Mouse (Mus musculus) C2C12 (cell line): ENCODE measurements around the gene Pip4p1. TPM values are rescaled to one million over a fixed set of nuclear protein-coding genes. Genes with fewer than 3 reads are reported as not detected.
"Not testable (repeated sequence)": the region's sequence is repeated elsewhere in the genome, so short reads cannot be mapped to it uniquely, and the experiment has no call there.

Experiments used
- H3K27me3 ChIP-seq: one replicate; pipeline ENCODE4 v1.6.1; 2011; ENCODE audit not compliant: control insufficient read depth, insufficient read depth, insufficient read length
- H3K36me3 ChIP-seq: one replicate; pipeline ENCODE4 v1.6.1; 2011; ENCODE audit not compliant: control insufficient read depth, insufficient read depth
- H3K4me3 ChIP-seq: one replicate; pipeline ENCODE4 v1.5.1; 2011; ENCODE audit warnings: mild to moderate bottlenecking, control low read depth; ENCODE audit not compliant: poor library complexity, insufficient read depth, severe bottlenecking
- H3K79me2 ChIP-seq: one replicate; pipeline ENCODE4 v1.6.1; 2011; ENCODE audit not compliant: control insufficient read depth, insufficient read depth
- H3K79me3 ChIP-seq: one replicate; pipeline ENCODE4 v1.6.1; 2011; ENCODE audit warnings: low read depth, control low read depth
- H3ac ChIP-seq: one replicate; pipeline ENCODE3; 2011; ENCODE audit warnings: low read depth; ENCODE audit not compliant: control insufficient read depth, insufficient read length
- CEBPB ChIP-seq: IDR thresholded peaks from one replicate; pipeline ENCODE4 v1.6.1; 2011; ENCODE audit warnings: low read depth, mild to moderate bottlenecking, control low read depth, moderate library complexity
- CTCF ChIP-seq: IDR thresholded peaks from one replicate; pipeline ENCODE4 v1.5.1; 2011; ENCODE audit not compliant: control insufficient read depth, insufficient read depth, insufficient read length
- FOSL1 ChIP-seq: IDR thresholded peaks from one replicate; pipeline ENCODE4 v1.8.0; 2011; ENCODE audit warnings: mild to moderate bottlenecking, low read length; ENCODE audit not compliant: poor library complexity, insufficient read depth, severe bottlenecking
- MAX ChIP-seq: IDR thresholded peaks from one replicate; pipeline ENCODE4 v1.6.1; 2011; ENCODE audit warnings: mild to moderate bottlenecking, control low read depth
- MYOD1 ChIP-seq: IDR thresholded peaks from one replicate; pipeline ENCODE4 v1.6.1; 2011; ENCODE audit warnings: low read depth; ENCODE audit not compliant: control insufficient read depth, insufficient read length
- MYOG ChIP-seq: IDR thresholded peaks from one replicate; pipeline ENCODE4 v1.6.1; 2011; ENCODE audit not compliant: control insufficient read depth, insufficient read length; ENCODE audit errors: extremely low read depth
- USF1 ChIP-seq: IDR thresholded peaks from one replicate; pipeline ENCODE4 v1.6.1; 2011; ENCODE audit warnings: low read depth, mild to moderate bottlenecking, control low read depth, moderate library complexity
- polyA plus RNA-seq: library from polyadenylated mRNA; unstranded; fragments of >200 nt; fragmentation: generic; extraction: Trizol; gene quantifications from one replicate; pipeline ENCODE4 v1.2.1, GENCODE M21; 2012; ENCODE audit warnings: missing spikeins

Pip4p1 gene
- polyA plus RNA-seq, 1 experiment = 93.6 TPM

GRCm38 (mm10) chr14:50970822-50971221, 40.2 kb upstream of the Pip4p1 start:
- H3K4me3 ChIP-seq = no peak overlapping the region
- no peaks in the 10 kb centered on the region for H3K27me3 ChIP-seq
- no peak overlapping the region for H3ac ChIP-seq
- H3K79me3 ChIP-seq = no peaks in the 10 kb centered on the region
- no peak for TF ChIP-seq USF1
- no peaks in the 10 kb centered on the region for H3K79me2 ChIP-seq
- no peaks in the 10 kb centered on the region for H3K36me3 ChIP-seq

DNA sequence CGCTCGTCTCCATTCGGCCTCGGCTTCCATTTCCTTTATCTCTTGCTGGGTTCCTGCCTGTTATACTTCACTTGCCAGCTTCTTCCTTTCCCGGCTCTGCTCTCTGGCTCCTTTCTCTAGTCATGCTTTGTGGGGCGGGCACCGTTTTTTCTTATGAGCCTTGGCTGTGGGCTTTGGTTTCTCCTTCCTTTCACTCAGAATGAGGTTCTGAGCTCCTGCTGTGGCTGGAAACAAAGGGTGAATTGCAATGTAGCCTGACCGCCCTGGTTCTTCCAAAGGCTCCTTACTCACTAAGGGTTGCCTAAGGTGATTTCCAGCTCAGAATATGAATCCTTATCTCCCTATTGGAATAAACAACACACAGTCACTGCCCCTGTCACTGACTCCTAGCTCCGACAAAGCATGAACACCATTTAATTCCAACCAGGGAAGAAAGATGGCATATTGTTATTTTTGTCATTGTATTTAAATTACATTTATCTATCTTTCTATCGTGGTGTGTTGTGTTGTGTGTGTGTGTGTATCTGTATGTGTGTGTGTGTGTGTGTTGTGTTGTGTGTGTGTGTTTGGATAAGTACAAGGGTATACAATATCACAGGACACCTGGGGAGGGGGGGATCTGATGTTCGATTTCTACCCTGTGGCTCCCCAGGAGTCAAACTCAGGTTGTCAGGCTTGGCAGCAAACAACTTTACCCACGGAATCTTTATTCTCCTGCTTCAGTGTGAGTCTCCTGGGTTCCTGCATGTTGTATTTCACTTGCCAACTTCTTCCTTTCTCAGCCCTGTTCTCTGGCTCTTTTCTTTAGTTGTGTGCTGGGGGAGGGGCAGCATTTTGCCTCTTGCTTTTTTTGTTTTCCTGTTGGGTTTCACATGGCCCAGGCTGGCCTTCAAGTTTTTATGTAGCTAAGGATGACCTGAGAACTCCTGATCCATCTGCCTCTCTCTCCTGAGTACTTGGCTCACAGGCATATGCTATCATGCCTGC, 39.2 kb upstream of the Pip4p1 start:
- no peaks in the 10 kb centered on the region for H3K27me3 ChIP-seq
- TF ChIP-seq FOSL1 (no peak), USF1 (no peak), CTCF (no peak), CEBPB (no peak), MYOG (no peak), MYOD1 (no peak), MAX (no peak)
- H3K36me3 ChIP-seq = no peaks in the 10 kb centered on the region
- no peak overlapping the region for H3K4me3 ChIP-seq
- no peaks in the 10 kb centered on the region for H3K79me2 ChIP-seq
- H3ac ChIP-seq = no peak overlapping the region
- no peaks in the 10 kb centered on the region for H3K79me3 ChIP-seq

DNA sequence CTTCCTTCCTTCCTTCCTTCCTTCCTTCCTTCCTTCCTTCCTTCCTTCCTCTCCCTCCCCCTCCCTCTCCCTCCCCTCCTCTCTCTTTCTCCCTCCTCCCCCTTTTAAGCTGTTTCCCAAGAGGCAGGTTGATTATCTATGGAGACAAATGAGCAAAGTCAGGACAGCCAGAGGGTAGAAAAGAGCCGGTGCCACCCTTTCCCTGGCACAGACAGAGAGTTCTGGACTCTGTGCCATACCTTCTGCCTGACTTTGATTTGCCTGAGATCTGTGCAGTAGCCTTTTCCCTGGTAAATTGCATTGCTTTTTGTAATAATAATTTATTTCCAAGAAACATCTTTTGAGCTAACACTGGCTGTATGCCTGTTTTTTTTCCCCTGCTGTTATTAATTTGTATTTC, 38.4 kb upstream of the Pip4p1 start:
- H3K4me3 ChIP-seq = no peak overlapping the region
- TF ChIP-seq FOSL1 (no peak), MYOD1 (no peak), CTCF (no peak), USF1 (no peak), MAX (no peak), MYOG (no peak), CEBPB (no peak)
- no peaks in the 10 kb centered on the region for H3K79me3 ChIP-seq
- H3ac ChIP-seq = no peak overlapping the region
- no peaks in the 10 kb centered on the region for H3K36me3 ChIP-seq
- H3K27me3 ChIP-seq = no peaks in the 10 kb centered on the region
- H3K79me2 ChIP-seq = no peaks in the 10 kb centered on the region

DNA sequence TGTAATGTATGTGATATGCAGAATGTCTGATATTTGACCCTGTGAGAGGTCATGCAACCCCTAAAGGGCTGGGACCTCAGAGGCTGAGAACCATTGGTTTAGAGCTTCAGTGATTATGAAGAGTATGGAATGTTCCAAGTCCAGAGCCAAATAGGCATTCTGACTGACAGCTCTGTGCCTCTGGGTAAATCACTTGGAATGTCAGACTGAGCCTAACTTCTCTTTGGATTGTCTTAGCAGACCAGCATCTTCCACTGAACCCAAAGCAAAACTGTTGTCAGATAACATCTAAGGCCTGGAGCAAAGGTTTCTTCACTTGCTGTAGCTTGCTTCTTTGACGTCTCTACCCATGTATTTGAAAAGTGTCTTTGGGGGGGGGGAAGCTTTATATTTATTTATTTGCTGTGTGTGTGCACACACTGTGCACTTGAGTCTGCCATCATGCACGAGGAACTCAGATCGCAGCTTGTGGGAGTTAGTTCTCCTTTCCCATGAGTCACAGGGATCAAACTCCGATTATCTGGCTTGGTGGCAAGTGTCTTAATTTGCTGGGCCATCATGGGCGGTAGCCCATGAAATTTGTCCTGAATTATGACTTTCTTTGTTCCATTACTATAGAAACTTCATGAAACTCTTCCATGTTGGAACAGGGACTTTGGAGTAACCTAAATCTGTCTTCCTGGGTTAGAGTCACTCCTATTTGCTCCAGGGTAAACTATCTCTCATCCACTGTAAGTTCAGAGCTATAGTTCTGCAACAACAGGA, 37.7 kb upstream of the Pip4p1 start:
- no peaks in the 10 kb centered on the region for H3K79me2 ChIP-seq
- no peak overlapping the region for H3K4me3 ChIP-seq
- H3ac ChIP-seq = no peak overlapping the region
- no peaks in the 10 kb centered on the region for H3K36me3 ChIP-seq
- no peaks in the 10 kb centered on the region for H3K27me3 ChIP-seq
- no peaks in the 10 kb centered on the region for H3K79me3 ChIP-seq
- no peak for TF ChIP-seq USF1
- TF ChIP-seq MYOG = no peak
- no peak for TF ChIP-seq FOSL1
- no peak for TF ChIP-seq MYOD1
- no peak for TF ChIP-seq CEBPB

DNA sequence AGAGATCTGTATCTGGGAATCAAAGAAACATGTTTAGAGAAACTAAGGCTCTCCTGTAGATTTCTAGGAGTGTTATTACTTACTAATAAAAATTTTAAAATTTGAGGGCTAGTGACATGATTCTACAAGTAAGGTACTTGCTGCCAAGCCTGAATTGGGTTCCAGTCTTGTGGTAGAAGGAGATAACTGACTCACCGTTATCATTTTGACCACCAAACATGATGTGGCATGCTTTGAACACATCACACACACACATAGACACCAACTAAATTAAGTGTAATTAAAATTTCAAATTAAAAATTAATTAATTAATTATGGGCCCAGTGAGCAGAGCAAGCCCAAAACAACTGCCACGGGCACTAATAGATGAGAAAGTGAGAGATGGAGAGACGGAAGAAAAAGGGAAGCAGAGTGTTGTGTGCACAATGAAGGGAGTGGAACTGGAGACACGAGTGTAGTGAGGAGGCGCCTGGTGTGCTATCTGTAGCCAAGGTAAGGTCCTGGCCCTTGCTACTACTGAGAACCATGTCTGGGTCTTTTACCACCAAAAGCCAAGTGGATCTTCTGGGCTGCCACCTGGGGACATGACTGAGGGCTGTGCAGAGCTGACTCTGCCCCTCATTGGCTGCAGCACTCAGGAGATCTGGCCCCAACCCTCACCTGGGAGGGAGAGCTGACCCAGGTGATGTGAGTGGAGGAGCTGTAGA, 27.8 kb upstream of the Pip4p1 start:
- not testable (repeated sequence) for H3K27me3 ChIP-seq, H3K36me3 ChIP-seq, H3ac ChIP-seq, H3K79me2 ChIP-seq, H3K79me3 ChIP-seq, H3K4me3 ChIP-seq

GRCm38 (mm10) chr14:50957146-50957545, 26.5 kb upstream of the Pip4p1 start:
- not testable (repeated sequence) for H3K4me3 ChIP-seq, H3ac ChIP-seq, H3K27me3 ChIP-seq, H3K79me2 ChIP-seq, H3K36me3 ChIP-seq, H3K79me3 ChIP-seq

DNA sequence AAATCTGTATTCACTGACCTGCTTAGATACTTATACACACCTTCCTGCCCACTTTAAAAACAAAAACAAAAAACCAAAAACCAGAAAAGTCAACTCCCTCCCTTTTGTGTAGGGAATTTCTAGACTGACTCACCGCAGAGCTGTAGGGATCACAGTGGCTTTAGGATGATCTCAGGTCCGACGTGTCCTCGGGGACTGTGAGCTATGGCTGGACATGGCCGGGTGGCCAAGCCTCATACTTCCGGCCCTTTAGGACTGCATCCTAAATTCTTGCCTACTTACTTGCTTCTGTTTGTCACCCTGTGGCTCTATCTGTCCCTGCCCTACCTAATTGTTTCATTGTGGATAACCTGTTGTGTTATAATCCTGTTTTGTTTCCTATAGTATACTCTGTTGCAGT, 26.1 kb upstream of the Pip4p1 start:
- not testable (repeated sequence) for H3K79me3 ChIP-seq, H3K79me2 ChIP-seq, H3K27me3 ChIP-seq, H3K36me3 ChIP-seq, H3ac ChIP-seq
- H3K4me3 ChIP-seq = peak overlapping the region; percentile 18

- H3ac ChIP-seq, H3K79me3 ChIP-seq, H3K27me3 ChIP-seq, H3K79me2 ChIP-seq, H3K36me3 ChIP-seq: not testable (repeated sequence)
- peak within 1 kb of the TSS; percentile 18 for H3K4me3 ChIP-seq
Observed at GRCm38 (mm10) chr14:50955942-50956508, 25.4 kb upstream of the Pip4p1 start, which contains the start of gene Pnp2. TSS of gene Pnp2 (plus strand) at chr14:50955992.
